Mouse (Mus musculus) effector memory CD4-positive, alpha-beta T cell, adult 5 months (primary cell): ENCODE data around the gene Zbtb46. TPM values are rescaled to one million over a fixed set of nuclear protein-coding genes. Genes with fewer than 3 reads are reported as not detected.

Source experiments
- polyA plus RNA-seq: library from polyadenylated mRNA; unstranded; fragments of 100-300 nt; shearing (Covaris generic); gene quantifications from one replicate; pipeline ENCODE4 v1.2.1, GENCODE M21; 2017

The Zbtb46 gene
- polyA plus RNA-seq: 16.9 TPM

GRCm38 (mm10) chr2:181459153-181459672 is at the start of gene Zbtb46:
Gene Zbtb46 (minus strand): TSS chr2:181459426.

GRCm38 (mm10) chr2:181496831-181497547 is 37.8 kb upstream of the Zbtb46 start, which contains the start of gene Tpd52l2:
Gene Tpd52l2 (plus strand): TSS chr2:181497142.

GRCm38 (mm10) chr2:181493156-181493927 is 34.1 kb upstream of the Zbtb46 start, which contains the start of gene Abhd16b:
Gene Abhd16b (plus strand): TSS chr2:181493206.

GRCm38 (mm10) chr2:181379778-181380177 is 79.4 kb downstream of the Zbtb46 start, which contains the start of gene Lime1:
Gene Lime1 (plus strand): TSS chr2:181380078.

GRCm38 (mm10) chr2:181364860-181365596 is 94.2 kb downstream of the Zbtb46 start, which contains the start of the genes Zgpat and Arfrp1:
Gene Zgpat (plus strand): TSS chr2:181364928.
Gene Arfrp1 (minus strand): TSS chr2:181365404.

Other genes with a start within 250 kb of the Zbtb46 start
- gene Srms, start 246.2 kb downstream of the Zbtb46 start, polyA plus RNA-seq: 0.24 TPM
- gene Fndc11, start 239.4 kb downstream of the Zbtb46 start, polyA plus RNA-seq: not detected
- 30.3 TPM for gene Helz2, start 217.4 kb downstream of the Zbtb46 start, polyA plus RNA-seq
- 30.5 TPM for gene Gmeb2, start 171.4 kb downstream of the Zbtb46 start, polyA plus RNA-seq
- gene Stmn3, start 144.9 kb downstream of the Zbtb46 start, polyA plus RNA-seq: not detected
- 64.7 TPM for gene Rtel1, start 139.7 kb downstream of the Zbtb46 start, polyA plus RNA-seq
- gene Zgpat, start 94.5 kb downstream of the Zbtb46 start, polyA plus RNA-seq: 85.5 TPM
- 124 TPM for gene Arfrp1, start 94.0 kb downstream of the Zbtb46 start, polyA plus RNA-seq
- gene Lime1, start 79.3 kb downstream of the Zbtb46 start, polyA plus RNA-seq: 301 TPM
- not detected for gene Abhd16b, start 33.8 kb upstream of the Zbtb46 start, polyA plus RNA-seq
- 90.8 TPM for gene Tpd52l2, start 37.7 kb upstream of the Zbtb46 start, polyA plus RNA-seq
- gene Dnajc5, start 61.1 kb upstream of the Zbtb46 start, polyA plus RNA-seq: 138 TPM
- 113 TPM for gene Uckl1, start 125.5 kb upstream of the Zbtb46 start, polyA plus RNA-seq
- 97.7 TPM for gene Prpf6, start 132.4 kb upstream of the Zbtb46 start, polyA plus RNA-seq
- 26.2 TPM for gene Zfp512b, start 133.4 kb upstream of the Zbtb46 start, polyA plus RNA-seq
- 14.5 TPM for gene Samd10, start 139.8 kb upstream of the Zbtb46 start, polyA plus RNA-seq
- gene Gm29797, start 197.6 kb upstream of the Zbtb46 start, polyA plus RNA-seq: not detected
- not detected for gene Sox18, start 212.2 kb upstream of the Zbtb46 start, polyA plus RNA-seq
- 21.5 TPM for gene Tcea2, start 220.9 kb upstream of the Zbtb46 start, polyA plus RNA-seq
- gene Rgs19, start 234.6 kb upstream of the Zbtb46 start, polyA plus RNA-seq: 102 TPM
- gene Lkaaear1, start 239.0 kb upstream of the Zbtb46 start, polyA plus RNA-seq: not detected